Mouse (Mus musculus): ENCODE results near the gene Frmd6.
A peak's percentile ranks its signal among the peaks of the same experiment; 100 is the strongest.

Frmd6 gene

DNA sequence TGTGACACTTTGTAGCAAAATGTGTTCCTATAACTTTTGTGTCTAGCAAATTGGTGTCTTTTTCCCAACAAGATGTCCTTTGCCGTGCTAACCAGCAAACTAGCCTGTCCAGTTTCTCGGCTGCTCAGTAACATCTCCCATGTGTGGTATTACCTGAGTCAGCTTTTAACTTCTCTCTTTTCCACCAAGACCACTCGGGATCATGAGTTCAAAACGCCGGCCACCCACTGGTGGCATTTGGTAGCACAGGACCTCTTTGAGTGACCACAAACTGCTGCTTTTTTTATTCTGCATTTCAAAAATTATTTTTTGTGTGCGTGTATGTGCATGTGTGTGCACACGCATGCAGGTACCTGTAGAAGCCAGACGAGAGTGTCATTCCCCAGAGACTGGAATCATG is 73.1 kb downstream of the Frmd6 start:
- DNase-seq (ENCODE audit: low spot score): no peak

DNA sequence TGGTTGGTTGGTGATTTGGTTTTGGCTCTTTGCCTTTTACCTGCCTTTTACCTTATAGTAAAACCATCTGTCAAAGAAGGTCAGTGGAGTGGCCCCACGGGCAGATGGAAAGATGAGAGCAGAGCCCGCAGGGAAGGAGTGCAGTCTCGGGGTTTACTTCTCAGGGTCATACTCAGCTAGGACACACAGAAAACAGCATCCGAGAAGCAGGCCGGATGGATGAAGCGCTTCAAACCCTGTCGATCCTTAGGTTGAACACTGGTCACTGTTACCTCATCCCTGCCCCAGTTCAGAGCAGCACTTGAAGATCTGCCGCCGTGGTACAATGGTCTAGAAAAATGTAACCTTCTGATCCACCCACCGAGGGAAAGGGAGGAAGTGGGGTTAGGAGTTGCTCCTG is 79.2 kb downstream of the Frmd6 start:
- DNase-seq (ENCODE audit: low spot score): no peak

DNA sequence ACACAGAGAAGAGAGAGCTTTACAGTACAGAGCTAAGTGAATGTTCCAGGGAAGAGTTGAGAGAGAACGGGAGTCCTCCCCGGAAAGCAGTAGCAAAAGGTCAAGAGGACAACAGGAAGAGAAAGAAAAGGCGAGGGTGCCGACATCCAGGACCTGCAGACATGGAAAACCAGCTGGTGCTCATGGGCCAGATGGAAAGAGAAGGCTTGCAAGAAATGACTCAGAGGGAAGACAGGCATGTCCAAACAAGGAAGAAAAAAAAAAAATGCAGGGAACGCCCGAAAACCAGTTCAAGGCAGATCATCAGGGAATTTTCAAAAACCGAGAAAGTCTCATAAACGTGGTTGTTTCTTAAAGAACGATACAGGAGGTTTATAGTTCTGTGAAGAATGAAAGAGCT is 81.6 kb downstream of the Frmd6 start:
- no peak for DNase-seq (ENCODE audit: low spot score)

DNA sequence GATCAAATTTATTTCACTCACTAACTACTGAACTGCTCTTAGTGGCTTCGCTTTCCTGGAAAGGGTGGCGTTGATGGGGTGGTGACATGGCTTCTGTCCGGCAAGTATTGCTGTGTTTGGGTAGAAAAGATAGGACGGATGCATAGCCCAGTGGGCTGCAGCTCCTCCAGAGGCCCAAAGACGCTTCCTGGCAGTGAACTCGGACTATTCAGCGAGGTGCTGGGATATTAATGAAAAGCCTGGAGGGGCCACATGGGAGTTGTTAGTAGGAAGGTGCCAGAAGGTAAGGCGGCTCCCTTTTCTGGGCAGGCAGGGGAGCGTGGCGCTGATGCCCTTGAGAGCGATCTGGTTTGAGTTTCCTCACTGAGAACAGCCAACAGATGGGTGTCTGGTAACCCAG is 82.3 kb downstream of the Frmd6 start:
- no peak for DNase-seq (ENCODE audit: low spot score)

DNA sequence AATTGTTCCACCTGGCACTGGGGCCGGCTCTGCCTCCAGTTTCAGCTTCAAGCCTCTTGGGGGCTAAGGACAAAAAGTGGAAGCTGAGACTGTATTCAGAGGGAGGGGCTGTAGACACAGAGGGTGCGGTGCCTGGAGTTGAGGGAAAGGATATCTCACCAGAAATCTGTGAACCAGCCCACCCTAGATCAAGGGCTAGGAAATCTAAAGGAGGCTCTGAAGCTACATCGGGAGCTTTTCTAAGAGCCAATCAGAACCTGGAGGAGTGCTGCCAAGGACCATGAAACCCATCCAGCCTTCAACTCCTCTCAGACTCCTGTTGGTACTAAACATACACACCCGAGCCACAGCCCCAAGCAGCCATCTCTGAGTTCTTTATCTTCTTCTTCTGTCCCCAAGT is 82.8 kb downstream of the Frmd6 start:
- no peak for DNase-seq (ENCODE audit: low spot score)

DNA sequence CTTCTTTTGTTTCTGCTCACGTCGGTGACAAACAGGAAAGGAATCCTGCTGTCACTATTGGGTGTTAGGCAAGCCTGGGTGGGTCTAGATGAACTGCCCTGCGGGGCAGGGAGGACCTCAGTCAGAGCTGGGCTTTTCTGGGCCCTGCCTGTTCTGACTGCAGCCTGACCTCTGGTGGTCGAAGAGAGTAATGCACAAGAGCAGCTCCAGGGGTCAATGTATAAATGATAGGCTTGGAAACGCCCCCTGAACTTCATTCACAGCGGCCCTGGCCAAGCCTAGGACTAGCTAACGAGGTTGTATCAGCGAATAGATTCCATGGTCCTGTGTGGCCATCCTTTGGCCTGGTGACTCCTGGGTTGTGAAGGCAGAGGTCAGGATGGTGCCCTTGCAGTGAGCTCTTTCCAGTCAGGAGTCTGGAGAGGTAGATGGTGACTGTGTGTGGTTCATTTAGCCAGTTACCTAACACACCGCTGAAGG is 85.0 kb downstream of the Frmd6 start:
- peak; percentile 84 for DNase-seq (ENCODE audit: low spot score)

DNA sequence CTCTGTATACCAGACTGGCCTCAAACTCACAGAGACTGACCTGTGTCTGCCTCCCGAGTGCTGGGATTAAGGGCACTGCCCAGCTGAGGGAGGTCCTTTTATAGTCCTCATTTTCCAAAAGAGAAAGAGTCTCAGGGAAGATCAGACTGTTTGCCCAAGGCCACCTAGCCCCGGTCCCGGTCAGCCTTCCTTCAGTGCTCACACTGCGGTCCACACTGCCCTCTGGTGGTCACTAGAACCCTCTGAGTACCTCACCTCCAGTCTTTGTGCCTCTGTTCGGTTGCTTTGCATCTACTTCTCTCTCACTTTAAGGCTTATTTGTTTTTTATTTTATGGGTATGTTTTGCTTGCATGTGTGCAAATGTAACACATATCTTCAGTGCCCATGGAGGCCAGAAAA is 85.7 kb downstream of the Frmd6 start:
- DNase-seq (ENCODE audit: low spot score): peak; percentile 87

DNA sequence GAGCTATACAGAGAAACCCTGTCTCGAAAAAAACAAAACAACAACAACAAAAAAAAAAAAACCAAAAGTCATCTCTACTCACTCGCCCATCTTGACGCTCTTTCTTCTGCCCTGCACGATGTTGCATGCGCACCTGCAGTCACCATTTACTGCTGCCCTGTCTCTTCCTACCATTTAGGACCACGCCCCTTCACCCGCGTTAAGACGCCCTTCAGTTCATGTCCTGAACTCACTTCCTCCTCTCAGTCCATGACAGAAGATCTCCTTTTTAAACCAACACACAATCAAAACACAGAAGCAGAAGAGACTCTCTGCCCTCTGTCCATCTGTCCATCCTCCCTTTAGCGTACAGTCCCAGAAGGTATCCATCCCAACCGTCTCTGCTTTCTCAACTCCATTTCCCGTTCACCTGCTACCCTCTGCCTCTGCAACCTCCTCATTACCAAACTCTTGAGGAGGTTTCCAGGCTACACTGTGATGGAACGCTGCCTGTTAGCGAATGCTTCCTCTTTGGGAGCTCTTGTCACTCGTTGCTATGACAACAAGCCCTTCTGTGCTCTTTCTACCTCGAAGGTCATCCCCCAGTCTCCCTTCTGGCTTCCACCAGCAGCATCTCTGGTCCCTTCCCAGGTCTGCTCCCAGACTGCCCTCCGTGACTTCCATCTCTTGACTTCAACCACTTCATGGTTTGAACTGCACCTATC is 86.5 kb downstream of the Frmd6 start:
- no peak for DNase-seq (ENCODE audit: low spot score)

DNA sequence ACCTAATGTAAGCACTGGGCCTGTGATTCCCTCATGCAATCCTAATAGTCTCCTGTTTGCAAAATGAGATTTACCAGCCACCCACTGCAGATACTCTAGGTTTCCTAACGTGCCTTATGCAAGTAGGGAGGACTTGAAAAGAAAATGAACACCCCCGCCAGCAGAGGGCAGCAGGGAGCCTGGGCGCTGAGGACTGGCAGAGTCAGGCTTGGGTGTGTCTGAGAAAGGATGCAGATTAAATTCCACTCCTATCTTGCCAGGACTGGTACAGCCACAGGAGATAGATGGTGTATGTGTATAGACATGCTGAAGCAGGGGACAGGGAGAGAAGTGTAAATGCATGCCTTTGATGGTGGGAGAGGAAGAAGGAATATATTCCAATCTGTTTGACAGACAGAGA is 88.1 kb downstream of the Frmd6 start:
- peak; percentile 63 for DNase-seq (ENCODE audit: low spot score)

DNA sequence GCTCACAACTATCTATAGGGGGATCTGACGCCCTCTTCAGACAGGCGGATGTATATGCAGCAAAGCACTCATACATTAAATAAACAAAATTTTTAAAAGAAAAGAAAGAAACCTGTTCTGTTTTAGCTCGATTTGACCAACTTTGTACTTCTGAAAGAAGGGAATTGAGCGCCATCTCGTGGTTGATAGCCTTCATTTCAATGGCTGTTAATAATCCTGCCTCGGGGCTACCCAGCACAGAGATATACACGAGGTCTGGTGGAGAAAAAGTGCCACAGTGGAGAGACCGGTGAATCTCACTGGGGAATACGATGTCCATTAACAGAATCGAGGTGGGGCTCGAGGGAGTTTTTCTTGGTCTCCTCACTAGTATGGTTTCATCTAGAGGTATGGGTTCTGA is 89.1 kb downstream of the Frmd6 start:
- DNase-seq (ENCODE audit: low spot score): peak; percentile 78

DNA sequence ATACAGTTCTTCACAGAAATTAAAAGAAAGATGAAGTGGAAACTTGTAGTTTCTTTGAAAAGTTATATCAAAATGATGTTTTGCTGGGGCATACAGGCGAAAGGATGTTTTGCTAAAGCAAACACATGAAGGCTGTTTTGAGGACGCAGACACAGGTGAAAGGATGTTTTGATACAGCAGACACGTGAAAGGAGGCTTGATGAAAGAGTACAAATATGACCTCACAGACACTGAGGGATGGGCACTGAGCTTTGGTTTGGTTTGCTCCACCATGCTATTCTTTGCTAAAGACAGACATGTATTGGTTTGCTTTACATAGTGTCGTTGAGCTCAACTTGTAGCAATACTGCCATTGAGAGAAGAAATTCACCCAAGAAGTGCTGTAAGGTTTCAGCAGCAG is 104.5 kb downstream of the Frmd6 start:
- no peak for DNase-seq (ENCODE audit: low spot score)

DNA sequence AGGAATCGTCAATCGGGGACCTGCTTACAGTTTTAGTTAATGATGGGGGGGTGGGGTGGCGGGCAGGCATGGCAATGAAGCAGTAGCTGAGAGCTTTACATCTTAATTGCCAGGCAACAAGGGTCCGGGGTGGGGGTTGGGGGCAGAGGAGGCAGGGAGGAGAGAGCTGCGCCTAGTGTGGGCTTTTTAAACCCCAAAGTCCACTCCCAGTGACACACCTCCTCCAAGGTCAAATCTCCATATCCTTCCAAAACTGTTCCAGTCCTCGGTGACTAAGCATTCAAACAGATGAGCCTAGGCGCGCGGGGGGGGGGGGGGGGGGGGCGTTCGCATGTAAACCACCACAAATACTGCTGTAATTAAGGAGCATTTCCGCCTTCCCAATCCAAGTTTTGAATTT is 111.8 kb downstream of the Frmd6 start:
- no peak for DNase-seq (ENCODE audit: low spot score)

DNA sequence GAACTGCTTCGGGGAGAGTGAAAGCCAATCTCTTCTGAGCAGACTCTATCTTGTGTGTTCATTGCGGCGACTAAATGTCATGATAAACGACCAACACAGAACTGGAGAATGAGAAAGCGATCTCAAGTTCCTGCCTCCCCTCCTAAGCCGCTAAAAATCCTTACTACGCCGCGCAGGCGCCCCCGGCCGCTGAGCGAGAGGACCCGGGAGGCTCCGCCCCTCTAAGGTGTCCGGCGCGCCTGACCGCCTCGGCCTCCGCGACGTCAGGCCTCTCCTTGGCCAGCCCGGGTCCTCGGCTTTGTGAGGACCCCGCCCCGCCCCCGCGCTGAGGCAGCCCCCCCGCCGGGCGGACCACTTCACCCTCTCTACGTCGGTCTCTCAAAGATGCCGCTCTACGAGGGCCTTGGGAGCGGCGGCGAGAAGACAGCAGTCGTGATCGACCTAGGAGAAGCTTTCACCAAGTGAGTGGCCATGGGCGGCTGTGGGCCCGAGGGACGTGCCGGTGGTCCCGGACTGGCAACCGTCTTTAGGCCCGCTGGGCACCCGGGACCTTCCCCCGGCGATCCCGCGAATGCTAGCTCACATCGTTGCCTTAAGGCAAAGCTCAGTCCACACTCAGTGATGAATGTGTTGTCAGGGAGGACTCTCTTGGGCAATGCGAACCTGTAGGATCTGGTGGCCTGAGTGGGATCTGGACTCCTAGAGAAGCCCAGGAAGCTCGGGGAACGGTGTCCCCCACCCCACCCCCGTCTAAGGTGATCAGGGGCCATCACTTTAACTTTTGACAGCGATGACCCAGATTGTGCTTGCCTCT is 112.5 kb downstream of the Frmd6 start, which contains the start of gene Actr10:
Gene Actr10, plus strand, starts transcription at position 287 of the 814 bp plus-strand sequence.
- DNase-seq (ENCODE audit: low spot score): peak; percentile 96

DNA sequence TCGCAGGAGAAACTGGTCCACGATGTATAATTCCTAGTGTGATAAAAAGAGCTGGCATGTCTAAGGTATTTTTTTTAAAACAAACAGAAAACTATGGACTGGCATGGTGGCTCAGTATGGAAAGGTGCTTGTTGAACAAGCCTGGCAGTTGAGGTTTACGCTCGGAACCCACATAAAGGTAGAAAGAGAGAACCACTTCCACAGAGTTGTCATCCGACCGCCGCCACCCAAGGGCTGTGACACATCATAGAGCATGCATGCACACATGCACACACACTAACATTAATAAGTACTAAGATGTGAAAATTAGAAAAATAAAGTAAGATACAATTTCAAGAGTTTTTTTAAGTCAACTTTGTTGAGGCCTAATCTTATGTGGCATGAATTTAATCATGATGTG is 115.5 kb downstream of the Frmd6 start:
- DNase-seq (ENCODE audit: low spot score): no peak

DNA sequence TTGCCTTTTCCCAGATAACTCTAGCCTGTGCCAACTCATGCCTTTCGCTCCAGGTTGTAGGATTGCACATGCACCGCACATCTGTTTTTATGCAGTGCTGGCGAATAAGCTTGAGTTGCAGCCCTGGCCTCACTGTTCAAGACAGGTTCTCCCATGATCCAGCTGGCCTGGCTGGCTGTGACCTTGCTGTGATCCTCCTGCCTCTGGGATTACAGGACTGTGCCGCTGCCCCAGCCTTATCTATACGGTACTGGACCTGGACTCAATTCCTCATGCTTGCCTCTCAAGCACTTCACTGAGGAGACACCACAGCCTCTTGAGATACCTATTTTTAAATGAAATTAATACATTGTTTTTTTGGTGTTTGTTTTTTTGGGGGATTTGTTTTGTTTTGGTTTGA is 118.9 kb downstream of the Frmd6 start:
- no peak for DNase-seq (ENCODE audit: low spot score)

DNA sequence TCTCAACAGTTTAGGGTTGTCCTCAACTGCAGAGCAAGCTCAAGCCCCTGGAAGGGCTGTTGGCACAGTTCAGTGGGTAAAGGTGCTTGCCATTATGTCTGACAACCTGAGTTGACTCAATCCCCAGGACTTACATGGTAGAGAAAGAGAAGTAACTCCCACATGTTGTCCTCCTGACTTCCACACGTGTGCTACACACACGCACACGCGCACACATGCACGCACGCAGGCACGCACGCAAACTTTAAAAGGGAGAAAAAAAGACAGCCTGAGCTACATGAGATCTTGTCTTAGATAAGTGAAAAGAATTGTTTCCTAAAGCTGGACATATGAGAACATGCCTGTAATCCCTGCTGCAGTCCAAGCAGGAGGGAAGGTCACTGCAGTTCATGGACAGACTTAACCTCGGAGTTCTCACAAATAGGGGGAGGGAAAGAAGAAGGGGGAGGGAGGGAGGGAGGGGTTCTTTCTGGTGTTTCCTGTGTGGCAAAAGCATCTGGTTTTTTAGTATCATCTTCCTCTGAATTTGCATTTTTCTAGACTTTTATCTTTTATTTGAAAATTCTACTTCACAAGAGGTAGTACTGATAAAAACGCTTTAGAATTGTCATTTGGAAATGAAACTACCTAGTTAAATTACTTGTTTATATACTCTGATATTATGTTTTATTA is 121.4 kb downstream of the Frmd6 start:
- no peak for DNase-seq (ENCODE audit: low spot score)
